Mouse (Mus musculus): ENCODE data around the gene Mto1. TPM values are rescaled to one million over a fixed set of nuclear protein-coding genes. Genes with fewer than 3 reads are reported as not detected.

Gene Mto1
- 34.0 and 34.7 TPM in 2 replicates for total RNA-seq (2017)

DNA sequence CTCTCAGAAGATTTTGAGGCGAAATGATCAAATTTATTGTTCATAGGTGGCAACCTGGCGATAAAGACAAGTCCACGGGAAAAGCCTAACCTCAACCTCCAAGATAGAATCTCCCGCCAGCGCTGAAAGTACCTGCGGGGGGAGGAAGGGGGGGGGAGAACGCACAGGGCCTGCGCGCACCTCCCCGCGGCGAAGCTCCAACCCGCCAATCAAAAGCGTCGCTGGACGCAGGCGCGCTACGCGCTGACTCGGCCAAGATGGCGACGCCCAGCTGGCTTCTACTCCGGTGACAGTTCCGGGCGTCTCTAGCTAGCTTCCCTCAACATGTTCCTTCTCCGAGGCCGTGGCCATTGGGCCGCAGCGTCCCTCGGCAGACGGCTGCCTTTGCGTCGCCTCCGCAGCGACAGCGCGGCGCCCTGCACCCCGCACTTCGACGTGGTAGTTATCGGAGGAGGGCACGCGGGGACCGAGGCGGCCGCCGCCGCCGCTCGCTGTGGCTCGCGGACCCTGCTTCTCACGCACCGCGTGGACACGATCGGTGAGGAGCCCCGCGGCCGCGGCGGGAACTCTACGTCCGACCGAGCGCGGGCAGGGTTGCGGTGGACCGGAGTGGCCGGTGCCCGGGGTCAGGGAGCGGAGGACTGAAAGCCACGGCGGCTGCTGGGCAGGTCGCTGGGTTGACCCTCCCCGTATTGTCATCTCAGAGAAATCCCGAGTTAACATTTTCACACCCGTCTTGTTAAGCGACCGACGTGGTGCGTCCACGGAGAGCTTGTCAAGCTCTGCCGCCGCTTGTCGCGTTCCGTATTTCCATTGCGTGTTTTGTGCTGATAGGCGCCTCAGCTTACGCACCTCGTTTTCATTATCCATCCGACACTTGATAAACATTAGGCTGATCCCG is at the start of gene Mto1, which contains the start of gene Gm17324:
Gene Mto1 (plus strand): TSS at position 236 of the 901 bp plus-strand sequence.
Gene Gm17324 (minus strand): TSS at position 814 of the 901 bp plus-strand sequence.
- ATAC-seq (ENCODE audit: extremely low read depth, insufficient number of reproducible peaks, low FRiP score, poor library complexity, severe bottlenecking): peak; percentile 77

GRCm38 (mm10) chr9:78400570-78400969 is 47.4 kb upstream of the Mto1 start:
- ATAC-seq (ENCODE audit: extremely low read depth, insufficient number of reproducible peaks, low FRiP score, poor library complexity, severe bottlenecking): no peak

- ATAC-seq (ENCODE audit: extremely low read depth, insufficient number of reproducible peaks, low FRiP score, poor library complexity, severe bottlenecking): no peak
Observed at GRCm38 (mm10) chr9:78401596-78401995, 46.4 kb upstream of the Mto1 start.

- peak; percentile 47; the same call in 1 of the 2 replicates for ATAC-seq (ENCODE audit: extremely low read depth, insufficient number of reproducible peaks, low FRiP score, poor library complexity, severe bottlenecking)
Observed at GRCm38 (mm10) chr9:78427362-78427781, 20.6 kb upstream of the Mto1 start.

GRCm38 (mm10) chr9:78428185-78428584 is 19.8 kb upstream of the Mto1 start:
- peak; percentile 60 for ATAC-seq (ENCODE audit: extremely low read depth, insufficient number of reproducible peaks, low FRiP score, poor library complexity, severe bottlenecking)

GRCm38 (mm10) chr9:78428870-78429432 is 19.1 kb upstream of the Mto1 start:
- no peak for ATAC-seq (ENCODE audit: extremely low read depth, insufficient number of reproducible peaks, low FRiP score, poor library complexity, severe bottlenecking)

GRCm38 (mm10) chr9:78429551-78429950 is 18.5 kb upstream of the Mto1 start:
- ATAC-seq (ENCODE audit: extremely low read depth, insufficient number of reproducible peaks, low FRiP score, poor library complexity, severe bottlenecking): no peak

DNA sequence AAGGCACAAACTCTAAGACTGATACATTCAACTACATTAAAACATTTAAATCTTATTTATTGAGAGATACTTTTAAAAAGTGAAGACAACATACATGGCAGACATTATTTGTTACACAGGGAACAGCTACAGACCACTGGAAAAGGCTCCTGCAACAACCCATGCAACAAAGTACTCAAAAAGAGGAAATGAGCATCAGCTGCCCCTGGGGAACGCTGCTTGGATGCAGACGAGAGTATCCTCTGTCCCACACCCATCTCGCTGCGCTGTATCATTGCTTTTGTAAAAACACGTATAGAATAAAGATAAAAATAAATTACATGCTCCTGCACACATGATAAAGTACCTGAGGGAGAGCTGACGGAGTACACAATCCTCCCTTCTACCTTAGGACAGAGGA is 17.5 kb upstream of the Mto1 start:
- peak; percentile 68; the same call in 1 of the 2 replicates for ATAC-seq (ENCODE audit: extremely low read depth, insufficient number of reproducible peaks, low FRiP score, poor library complexity, severe bottlenecking)

DNA sequence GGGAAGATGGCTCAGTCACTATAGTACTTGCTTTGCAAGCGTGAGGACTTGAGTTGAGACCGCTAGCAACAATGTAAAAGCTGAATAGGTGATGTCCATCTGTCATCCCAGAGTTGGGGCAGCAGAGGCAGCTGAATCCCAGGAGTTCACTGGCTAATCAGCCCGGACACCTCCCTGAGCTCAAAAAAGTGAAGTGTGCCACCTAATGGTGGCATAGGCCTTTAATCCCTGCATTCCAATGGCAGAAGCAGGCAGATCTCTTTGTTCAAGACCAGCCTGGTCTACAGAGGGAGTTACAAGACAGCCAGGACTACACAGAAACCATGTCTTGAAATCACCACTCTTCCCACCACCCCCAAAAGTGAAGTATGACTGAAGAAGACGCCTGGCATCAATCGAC is 15.5 kb upstream of the Mto1 start:
- ATAC-seq (ENCODE audit: extremely low read depth, insufficient number of reproducible peaks, low FRiP score, poor library complexity, severe bottlenecking): no peak

GRCm38 (mm10) chr9:78439426-78439825 is 8.6 kb upstream of the Mto1 start:
- ATAC-seq (ENCODE audit: extremely low read depth, insufficient number of reproducible peaks, low FRiP score, poor library complexity, severe bottlenecking): no peak

DNA sequence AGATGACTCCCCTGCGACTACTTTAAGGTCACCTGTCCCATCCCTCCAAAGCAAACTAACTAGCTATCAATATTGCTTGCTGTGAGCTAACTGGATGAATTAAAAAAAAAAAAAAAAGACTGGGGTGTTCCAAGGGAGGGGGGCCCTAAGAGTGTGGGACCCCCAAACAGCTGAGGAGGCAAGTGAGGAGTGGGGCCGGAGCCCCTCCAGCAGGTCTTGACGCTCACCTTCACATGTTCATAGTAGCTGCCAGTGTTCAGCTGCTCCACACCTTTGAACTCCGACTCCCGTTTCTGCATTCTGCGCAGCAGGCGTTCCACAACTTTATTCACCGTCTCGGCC is 5.8 kb upstream of the Mto1 start:
- ATAC-seq (ENCODE audit: extremely low read depth, insufficient number of reproducible peaks, low FRiP score, poor library complexity, severe bottlenecking): no peak

DNA sequence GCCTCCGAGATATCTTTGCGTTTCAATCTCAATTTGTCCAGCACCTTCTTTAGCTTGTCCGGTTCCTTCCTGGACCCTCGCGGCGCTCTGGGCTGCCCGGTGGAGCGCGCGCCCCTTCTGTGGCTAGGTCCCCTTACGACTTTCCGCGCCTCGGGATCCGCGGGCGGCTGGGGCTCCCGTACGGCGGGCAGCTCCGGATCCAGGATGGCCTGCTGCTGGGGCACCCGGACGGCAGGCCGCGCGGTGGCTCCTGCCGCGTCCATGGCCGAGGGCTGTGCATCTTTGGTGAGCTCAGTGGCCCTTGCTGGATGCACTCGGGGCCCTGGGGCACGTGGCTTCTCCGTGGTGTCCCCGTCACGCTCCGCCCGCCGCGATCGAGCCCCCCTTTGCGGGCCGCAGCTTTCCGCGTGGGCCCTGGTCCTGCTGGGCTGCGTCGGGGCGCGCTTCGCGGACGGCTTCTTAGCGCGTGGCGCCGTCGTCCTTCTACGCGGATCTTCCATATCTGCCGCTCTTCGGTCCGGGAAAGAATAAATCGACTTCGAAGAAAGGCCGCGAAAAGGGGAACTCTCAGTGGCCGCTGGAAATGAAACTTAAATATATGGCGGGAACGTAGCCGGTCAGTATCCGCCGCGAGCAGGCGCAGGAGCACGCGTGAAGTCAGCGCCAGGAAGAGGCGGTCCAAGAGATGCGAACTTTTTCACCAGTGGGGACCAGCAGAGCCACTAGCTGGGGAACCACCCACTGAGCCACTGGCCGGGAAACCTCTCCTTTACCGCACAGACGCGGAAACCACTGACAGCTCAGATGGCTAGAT is 5.2 kb upstream of the Mto1 start, which contains the start of gene Cgas:
Gene Cgas (minus strand): TSS at position 659 of the 814 bp plus-strand sequence.
- peak; percentile 93 for ATAC-seq (ENCODE audit: extremely low read depth, insufficient number of reproducible peaks, low FRiP score, poor library complexity, severe bottlenecking)

DNA sequence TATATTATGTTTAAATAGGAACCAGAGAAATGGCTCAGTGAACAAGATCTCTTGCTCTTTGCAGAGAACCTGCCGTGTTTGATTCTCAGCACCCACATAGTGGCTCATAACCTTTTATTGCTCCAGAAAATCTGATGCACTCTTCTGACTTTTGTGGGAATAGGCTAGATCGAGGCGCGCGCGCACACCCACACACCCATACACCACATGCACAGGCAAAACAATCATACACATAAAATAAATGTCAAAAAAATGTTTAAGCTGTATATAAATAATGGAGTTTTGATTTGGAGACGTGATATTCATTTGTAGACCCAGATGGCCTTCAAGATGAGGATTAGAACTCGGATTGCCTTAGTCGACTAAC is 419 bp upstream of the Mto1 start:
- no peak for ATAC-seq (ENCODE audit: extremely low read depth, insufficient number of reproducible peaks, low FRiP score, poor library complexity, severe bottlenecking)

GRCm38 (mm10) chr9:78450404-78450803 is 2.4 kb downstream of the Mto1 start:
- no peak for ATAC-seq (ENCODE audit: extremely low read depth, insufficient number of reproducible peaks, low FRiP score, poor library complexity, severe bottlenecking)

DNA sequence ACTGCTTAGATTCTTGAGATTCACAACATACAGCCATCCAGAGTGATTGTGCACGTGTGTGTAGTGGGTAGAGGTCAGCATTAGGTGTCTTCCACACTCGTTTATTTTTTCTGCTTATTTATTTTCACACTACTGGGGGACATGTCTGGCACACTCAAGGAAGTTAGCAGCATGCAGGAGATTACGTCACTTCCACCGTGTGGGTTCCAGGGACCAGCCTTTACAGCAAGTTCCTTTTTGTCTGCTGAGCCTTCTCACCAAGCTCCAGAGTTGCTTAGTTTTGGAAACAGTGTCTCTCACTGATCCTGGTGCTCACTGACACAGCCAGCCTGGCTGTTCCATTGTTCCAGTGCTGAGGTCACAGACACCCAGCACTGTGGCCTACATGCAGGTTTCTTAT is 3.4 kb downstream of the Mto1 start:
- peak; percentile 36; the same call in 1 of the 2 replicates for ATAC-seq (ENCODE audit: extremely low read depth, insufficient number of reproducible peaks, low FRiP score, poor library complexity, severe bottlenecking)

- no peak for ATAC-seq (ENCODE audit: extremely low read depth, insufficient number of reproducible peaks, low FRiP score, poor library complexity, severe bottlenecking)
Observed at GRCm38 (mm10) chr9:78457026-78457425, 9.0 kb downstream of the Mto1 start.

DNA sequence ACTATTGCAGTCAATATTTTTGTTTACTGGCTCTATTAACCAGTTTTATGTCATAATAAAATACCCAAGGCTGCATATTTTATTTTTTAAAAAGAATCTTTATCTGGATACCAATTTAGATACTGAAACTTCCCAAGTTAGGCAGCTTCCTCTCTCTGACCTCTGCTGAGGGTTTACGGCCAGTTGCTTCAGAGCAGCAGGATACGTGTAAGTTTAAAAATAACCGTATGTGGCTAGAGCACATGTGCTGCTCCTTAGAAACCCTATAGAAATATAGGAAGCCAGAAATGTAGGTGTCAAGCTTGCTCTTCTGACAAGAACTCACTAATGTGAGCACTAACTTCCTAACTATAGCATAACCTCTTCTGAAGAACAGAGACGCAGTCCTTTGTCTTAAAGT is 15.3 kb downstream of the Mto1 start:
- ATAC-seq (ENCODE audit: extremely low read depth, insufficient number of reproducible peaks, low FRiP score, poor library complexity, severe bottlenecking): no peak

DNA sequence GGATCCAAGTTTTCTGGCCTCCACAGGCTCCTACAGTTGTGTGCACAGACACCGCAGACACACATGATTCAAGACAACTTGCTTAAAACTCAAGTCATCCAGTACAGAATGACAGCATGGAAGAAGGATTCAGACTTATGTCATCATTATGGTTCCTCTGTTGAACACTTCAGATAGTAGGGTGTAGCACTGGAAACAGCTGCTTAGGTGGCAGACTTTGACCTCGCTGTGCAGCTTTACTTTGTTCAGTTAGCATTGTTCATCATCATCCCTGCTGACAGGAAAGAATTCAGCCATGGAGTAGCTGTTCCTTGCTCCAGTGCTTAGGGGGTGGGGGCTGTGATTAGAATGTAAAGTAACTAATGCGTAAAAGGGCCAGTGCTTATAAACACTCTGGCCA is 17.7 kb downstream of the Mto1 start:
- no peak for ATAC-seq (ENCODE audit: extremely low read depth, insufficient number of reproducible peaks, low FRiP score, poor library complexity, severe bottlenecking)

GRCm38 (mm10) chr9:78473588-78473987 is 25.6 kb downstream of the Mto1 start:
- no peak for ATAC-seq (ENCODE audit: extremely low read depth, insufficient number of reproducible peaks, low FRiP score, poor library complexity, severe bottlenecking)
